Mouse (Mus musculus): ENCODE data around the gene Rbpj.

DNA sequence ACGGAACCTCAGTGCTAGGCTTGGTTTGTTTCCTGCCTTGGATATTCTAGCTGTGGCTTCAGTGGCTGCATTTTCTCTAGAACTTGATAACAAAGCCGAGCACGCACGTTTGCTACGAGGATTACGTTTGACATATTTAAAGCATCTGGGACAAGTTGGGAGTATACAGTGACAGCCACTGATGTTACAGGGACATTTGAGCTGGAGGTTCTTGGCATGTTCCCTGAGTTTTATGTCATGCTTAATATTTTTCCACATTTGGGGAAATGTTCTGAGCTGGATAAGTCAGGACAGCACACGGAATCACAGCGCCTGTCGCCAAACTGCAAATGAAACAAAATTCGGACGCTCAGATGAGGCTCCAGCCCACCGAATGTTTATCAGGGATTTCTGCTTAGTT is 69.1 kb downstream of the Rbpj start:
- no peak for TF ChIP-seq POLR2A (IDR thresholded peaks at IDR 0.05; ENCODE audit: low read depth, low read length)
- TF ChIP-seq CTCF (IDR thresholded peaks at IDR 0.05; ENCODE audit: extremely low read depth, insufficient read length, insufficient replicate concordance, low read depth, low read length), result no peak

Data from small intestine, adult 2 months (tissue).